Mouse (Mus musculus) erythroblast, adult 5-6 weeks (primary cell): ENCODE data around the gene Cdh20. TPM values are rescaled to one million over a fixed set of nuclear protein-coding genes. Genes with fewer than 3 reads are reported as not detected.
"Not testable (repeated sequence)": the region's sequence is repeated elsewhere in the genome, so short reads cannot be mapped to it uniquely, and the experiment has no call there.

Experiments used
- ATAC-seq: replicated peaks from 2 replicates; pipeline ENCODE4 v1.8.0; 2016; ENCODE audit warnings: moderate number of reproducible peaks, mild to moderate bottlenecking, moderate TSS enrichment, inconsistent platforms; ENCODE audit not compliant: poor library complexity, low FRiP score, severe bottlenecking
- total RNA-seq, 2 experiments: library from RNA; stranded (forward) in 1 of 2; stranded (reverse) in 1 of 2; fragments of 150-400 nt in 1 of 2; fragments of 200-764, 138-1000 nt in 1 of 2; gene quantifications; 2 replicates each; pipeline versions ENCODE4 v1.2.3 to v1.2.4; 2015 to 2017; ENCODE audit warnings: low replicate concordance in 2 of 2

The Cdh20 gene
- total RNA-seq, 2 experiments from 2014 or later, result not detected

GRCm38 (mm10) chr1:104903409-104903808 lies 135.1 kb downstream of the Cdh20 start:
- ATAC-seq, result no peak

GRCm38 (mm10) chr1:104912407-104912806 lies 144.1 kb downstream of the Cdh20 start:
- no peak for ATAC-seq

GRCm38 (mm10) chr1:104916507-104916906 lies 148.2 kb downstream of the Cdh20 start:
- ATAC-seq, result no peak

GRCm38 (mm10) chr1:104917307-104917836 lies 149.0 kb downstream of the Cdh20 start:
- no peak for ATAC-seq

- ATAC-seq, result no peak
Measured at GRCm38 (mm10) chr1:104933051-104933450, 164.7 kb downstream of the Cdh20 start.

- no peak for ATAC-seq
Measured at GRCm38 (mm10) chr1:104936966-104937365, 168.6 kb downstream of the Cdh20 start.

- no peak for ATAC-seq
Measured at GRCm38 (mm10) chr1:104939156-104939555, 170.8 kb downstream of the Cdh20 start.

- no peak for ATAC-seq
Measured at GRCm38 (mm10) chr1:104944470-104945109, 176.3 kb downstream of the Cdh20 start.

GRCm38 (mm10) chr1:104945110-104945489 lies 176.8 kb downstream of the Cdh20 start:
- ATAC-seq, result no peak

GRCm38 (mm10) chr1:104949640-104950039 lies 181.3 kb downstream of the Cdh20 start:
- not testable (repeated sequence) for ATAC-seq

GRCm38 (mm10) chr1:104957046-104957445 lies 188.7 kb downstream of the Cdh20 start:
- no peak for ATAC-seq

- ATAC-seq, result no peak
Measured at GRCm38 (mm10) chr1:104961670-104962069, 193.3 kb downstream of the Cdh20 start.

GRCm38 (mm10) chr1:104962257-104962656 lies 193.9 kb downstream of the Cdh20 start:
- ATAC-seq, result no peak

- no peak for ATAC-seq
Measured at GRCm38 (mm10) chr1:104979068-104979467, 210.7 kb downstream of the Cdh20 start.

- no peak for ATAC-seq
Measured at GRCm38 (mm10) chr1:104980273-104980672, 211.9 kb downstream of the Cdh20 start.

- ATAC-seq, result no peak
Measured at GRCm38 (mm10) chr1:104986222-104986973, 218.1 kb downstream of the Cdh20 start.

- ATAC-seq, result no peak
Measured at GRCm38 (mm10) chr1:104987526-104987925, 219.2 kb downstream of the Cdh20 start.

- ATAC-seq, result no peak
Measured at GRCm38 (mm10) chr1:104992441-104992840, 224.1 kb downstream of the Cdh20 start.

- ATAC-seq, result no peak
Measured at GRCm38 (mm10) chr1:104993905-104994611, 225.7 kb downstream of the Cdh20 start.

GRCm38 (mm10) chr1:104994612-104994986 lies 226.3 kb downstream of the Cdh20 start:
- ATAC-seq, result no peak

- ATAC-seq, result no peak
Measured at GRCm38 (mm10) chr1:104997814-104998213, 229.5 kb downstream of the Cdh20 start.
